Mouse (Mus musculus): ENCODE measurements at regions not wholly inside any gene's neighbourhood (a gene's known extent, or its start where the extent isn't known, plus 50 kb on each side); places are given as distances from the start of the nearest gene placed in this dataset.

- TF ChIP-seq GATA1 (IDR thresholded peaks at IDR 0.05; ENCODE audit: borderline replicate concordance, low read length) (no peak), FLI1 (IDR thresholded peaks at IDR 0.05; ENCODE audit: low read length) (no peak)
Observed at GRCm38 (mm10) chr3:148542217-148542616, 448.1 kb downstream of the Adgrl2 start.

Measured in megakaryocyte, embryonic 14.5 days (primary cell).